Mouse (Mus musculus) layer of hippocampus, adult 6 months (tissue): Measurements from ENCODE around the gene Pdzrn3. TPM values are rescaled to one million over a fixed set of nuclear protein-coding genes. Genes with fewer than 3 reads are reported as not detected.

ENCODE experiments used
- long read RNA-seq, 2 experiments: library from polyadenylated mRNA; unstranded; transcript quantifications; one replicate each; pipeline ENCODE4 v2.0.0; 2019 to 2020
- polyA plus RNA-seq: library from polyadenylated mRNA; unstranded; fragments of <200 nt; fragmentation: Nextera tagmentation; gene quantifications from 2 replicates; pipeline ENCODE4 v1.2.3, GENCODE M21; 2021

Pdzrn3 gene
- polyA plus RNA-seq = 4.0 and 6.7 TPM in 2 replicates
- long read RNA-seq, experiment 1, full-length matches to known transcripts = 1 of 14 reads
- long read RNA-seq, experiment 1, partial matches to known transcripts = 11 of 14 reads
- long read RNA-seq, experiment 1, other reads (novel, unspliced or antisense) = 2 of 14 reads
- long read RNA-seq, experiment 2, full-length matches to known transcripts = 7 of 35 reads
- long read RNA-seq, experiment 2, partial matches to known transcripts = 5 of 35 reads
- long read RNA-seq, experiment 2, other reads (novel, unspliced or antisense) = 23 of 35 reads

GRCm38 (mm10) chr6:101377167-101377934 lies at the start of gene Pdzrn3:
Pdzrn3 (minus strand) TSS chr6:101377897.

